Mouse (Mus musculus) MEL (cell line): ENCODE measurements around the gene Clca2. TPM values are rescaled to one million over a fixed set of nuclear protein-coding genes. Genes with fewer than 3 reads are reported as not detected.

Experiments used
- DNase-seq: peaks from one replicate; pipeline ENCODE4 v3.0.0; 2011; ENCODE audit warnings: low read depth, low spot score
- H3K27ac ChIP-seq: 2 replicates; pipeline ENCODE4 v1.5.1; 2012; ENCODE audit warnings: low read depth, mild to moderate bottlenecking, control low read depth, low read length, moderate library complexity; ENCODE audit not compliant: control insufficient read depth
- H3K27me3 ChIP-seq, 2 experiments: fragments of 150-350 bp in 1 of 2; sonication (generic) in 1 of 2; 2 replicates each; pipeline ENCODE4 v1.6.1; 2012; ENCODE audit warnings: low read length in 2 of 2, mild to moderate bottlenecking in 2 of 2, improper control_type of control experiment in 1 of 2, moderate library complexity in 1 of 2; ENCODE audit not compliant: insufficient read depth in 2 of 2, control insufficient read depth in 1 of 2
- H3K36me3 ChIP-seq, 2 experiments: 2 replicates each; pipeline ENCODE4 v1.6.1; 2012 to 2014; ENCODE audit warnings: low read length in 2 of 2, improper control_type of control experiment in 1 of 2, inconsistent platforms in 1 of 2, mild to moderate bottlenecking in 1 of 2; ENCODE audit not compliant: insufficient read depth in 2 of 2, control insufficient read depth in 1 of 2
- H3K4me1 ChIP-seq, 2 experiments: fragments of 150-350 bp in 1 of 2; sonication (generic) in 1 of 2; 2 replicates each; pipeline ENCODE4 v1.6.1; 2012; ENCODE audit warnings: low read length in 2 of 2, improper control_type of control experiment in 1 of 2, mild to moderate bottlenecking in 1 of 2; ENCODE audit not compliant: insufficient read depth in 2 of 2, control insufficient read depth in 1 of 2
- H3K4me3 ChIP-seq, 2 experiments: fragments of 150-350 bp in 1 of 2; sonication (generic) in 1 of 2; 2 replicates each; pipeline ENCODE4 v1.5.1; 2012; ENCODE audit warnings: low read depth in 2 of 2, low read length in 2 of 2, mild to moderate bottlenecking in 2 of 2, moderate library complexity in 2 of 2, control low read depth in 1 of 2, improper control_type of control experiment in 1 of 2; ENCODE audit not compliant: control insufficient read depth in 1 of 2, insufficient read depth in 1 of 2
- H3K79me2 ChIP-seq: 2 replicates; pipeline ENCODE4 v1.6.1; 2012; ENCODE audit warnings: mild to moderate bottlenecking, low read length, moderate library complexity; ENCODE audit not compliant: control insufficient read depth, poor library complexity, insufficient read depth
- H3K9ac ChIP-seq: 2 replicates; pipeline ENCODE4 v1.6.1; 2012; ENCODE audit warnings: low read depth, mild to moderate bottlenecking, control low read depth, low read length, moderate library complexity; ENCODE audit not compliant: control insufficient read depth, poor library complexity, severe bottlenecking
- H3K9me3 ChIP-seq: fragments of 150-350 bp; sonication (generic); replicated peaks from 2 replicates; pipeline ENCODE4 v1.6.1; 2012; ENCODE audit warnings: mild to moderate bottlenecking, low read length, improper control_type of control experiment, moderate library complexity; ENCODE audit not compliant: insufficient read depth
- CHD1 ChIP-seq: IDR thresholded peaks from 2 replicates; pipeline ENCODE4 v1.6.1; 2012; ENCODE audit warnings: low read depth, mild to moderate bottlenecking, inconsistent platforms, low read length, improper control_type of control experiment
- CTCF ChIP-seq, 3 experiments: IDR thresholded peaks in 2 of 3; conservative IDR thresholded peaks in 1 of 3; 2 replicates each; pipeline ENCODE4 v1.5.1; 2011 to 2012; ENCODE audit warnings: low read length in 3 of 3, low read depth in 2 of 3, mild to moderate bottlenecking in 2 of 3, improper control_type of control experiment in 1 of 3, inconsistent platforms in 1 of 3, mixed read lengths in 1 of 3, moderate library complexity in 1 of 3; ENCODE audit not compliant: control insufficient read depth in 1 of 3, insufficient read depth in 1 of 3, poor library complexity in 1 of 3, severe bottlenecking in 1 of 3
- E2F4 ChIP-seq: IDR thresholded peaks from 2 replicates; pipeline ENCODE4 v1.6.1; 2011; ENCODE audit warnings: low read depth, low read length, improper control_type of control experiment, borderline replicate concordance
- ELF1 ChIP-seq: IDR thresholded peaks from 2 replicates; pipeline ENCODE4 v1.6.1; 2014; ENCODE audit warnings: low read depth, mild to moderate bottlenecking, inconsistent platforms, low read length, improper control_type of control experiment, moderate library complexity
- EP300 ChIP-seq, 2 experiments: IDR thresholded peaks; 2 replicates each; pipeline ENCODE4 v1.6.1; 2011; ENCODE audit warnings: improper control_type of control experiment in 2 of 2, low read length in 2 of 2, low read depth in 1 of 2, mild to moderate bottlenecking in 1 of 2
- ETS1 ChIP-seq: IDR thresholded peaks from 2 replicates; pipeline ENCODE4 v1.6.1; 2012; ENCODE audit warnings: low read depth, mild to moderate bottlenecking, inconsistent platforms, low read length, improper control_type of control experiment, moderate library complexity
- GABPA ChIP-seq: IDR thresholded peaks from 2 replicates; pipeline ENCODE4 v1.6.1; 2012; ENCODE audit warnings: low read depth, mild to moderate bottlenecking, inconsistent platforms, low read length, improper control_type of control experiment, moderate library complexity
- GATA1 ChIP-seq: IDR thresholded peaks from 2 replicates; pipeline ENCODE4 v1.6.1; 2011; ENCODE audit warnings: low read depth, low read length, improper control_type of control experiment
- HCFC1 ChIP-seq: IDR thresholded peaks from 2 replicates; pipeline ENCODE4 v1.6.1; 2012; ENCODE audit warnings: low read depth, mild to moderate bottlenecking, inconsistent platforms, low read length, improper control_type of control experiment, moderate library complexity
- MAFK ChIP-seq: IDR thresholded peaks from 2 replicates; pipeline ENCODE4 v1.6.1; 2011; ENCODE audit warnings: low read depth, mild to moderate bottlenecking, low read length, improper control_type of control experiment, borderline replicate concordance
- MXI1 ChIP-seq: IDR thresholded peaks from 2 replicates; pipeline ENCODE4 v1.6.1; 2011; ENCODE audit warnings: mild to moderate bottlenecking, low read depth, low read length, improper control_type of control experiment
- MYB ChIP-seq: IDR thresholded peaks from 2 replicates; pipeline ENCODE4 v1.6.1; 2011; ENCODE audit warnings: mild to moderate bottlenecking, low read depth, low read length, improper control_type of control experiment
- MYC ChIP-seq: IDR thresholded peaks from 2 replicates; pipeline ENCODE4 v1.6.1; 2011; ENCODE audit warnings: low read depth, mild to moderate bottlenecking, low read length, improper control_type of control experiment, moderate library complexity
- NELFE ChIP-seq: IDR thresholded peaks from 2 replicates; pipeline ENCODE4 v1.6.1; 2011; ENCODE audit warnings: low read depth, low read length, improper control_type of control experiment
- NRF1 ChIP-seq: IDR thresholded peaks from 2 replicates; pipeline ENCODE4 v1.6.1; 2014; ENCODE audit warnings: low read depth, mild to moderate bottlenecking, inconsistent platforms, low read length, improper control_type of control experiment, moderate library complexity; ENCODE audit not compliant: poor library complexity, insufficient read depth, severe bottlenecking
- POLR2A ChIP-seq, 2 experiments: IDR thresholded peaks; 2 replicates each; pipeline ENCODE4 v1.6.1; 2011 to 2012; ENCODE audit warnings: low read length in 2 of 2, mild to moderate bottlenecking in 2 of 2, control low read depth in 1 of 2, improper control_type of control experiment in 1 of 2, low read depth in 1 of 2, moderate library complexity in 1 of 2; ENCODE audit not compliant: control insufficient read depth in 1 of 2, insufficient read depth in 1 of 2, poor library complexity in 1 of 2
- POLR2AphosphoS2 ChIP-seq: IDR thresholded peaks from 2 replicates; pipeline ENCODE4 v1.6.1; 2011; ENCODE audit warnings: low read length, improper control_type of control experiment
- POLR2AphosphoS5 ChIP-seq: IDR thresholded peaks from 2 replicates; pipeline ENCODE4 v1.6.1; 2012; ENCODE audit warnings: low read depth, borderline replicate concordance, mild to moderate bottlenecking, inconsistent platforms, low read length, moderate library complexity, mixed read lengths
- RAD21 ChIP-seq: IDR thresholded peaks from 2 replicates; pipeline ENCODE4 v1.6.1; 2011; ENCODE audit warnings: mild to moderate bottlenecking, low read depth, low read length, improper control_type of control experiment
- RCOR1 ChIP-seq: IDR thresholded peaks from 2 replicates; pipeline ENCODE4 v1.6.1; 2012; ENCODE audit warnings: low read depth, mild to moderate bottlenecking, inconsistent platforms, low read length, improper control_type of control experiment
- SIN3A ChIP-seq: IDR thresholded peaks from 2 replicates; pipeline ENCODE4 v1.6.1; 2012; ENCODE audit warnings: low read length, improper control_type of control experiment, inconsistent platforms
- SMC3 ChIP-seq: IDR thresholded peaks from 2 replicates; pipeline ENCODE4 v1.6.1; 2011; ENCODE audit warnings: low read depth, low read length, improper control_type of control experiment
- TAL1 ChIP-seq: IDR thresholded peaks from 2 replicates; pipeline ENCODE4 v1.6.1; 2012; ENCODE audit warnings: mild to moderate bottlenecking, inconsistent platforms, low read length, moderate library complexity, mixed read lengths
- TBP ChIP-seq: IDR thresholded peaks from 2 replicates; pipeline ENCODE4 v1.8.0; 2011; ENCODE audit warnings: low read depth, low read length, improper control_type of control experiment
- TCF12 ChIP-seq: IDR thresholded peaks from 2 replicates; pipeline ENCODE4 v1.6.1; 2014; ENCODE audit warnings: low read depth, mild to moderate bottlenecking, inconsistent platforms, low read length, improper control_type of control experiment, moderate library complexity
- UBTF ChIP-seq: IDR thresholded peaks from 2 replicates; pipeline ENCODE4 v1.6.1; 2012; ENCODE audit warnings: low read depth, mild to moderate bottlenecking, inconsistent platforms, low read length, improper control_type of control experiment, moderate library complexity, borderline replicate concordance; ENCODE audit not compliant: insufficient read depth
- USF1 ChIP-seq: IDR thresholded peaks from 2 replicates; pipeline ENCODE4 v1.6.1; 2014; ENCODE audit warnings: low read depth, mild to moderate bottlenecking, inconsistent platforms, low read length, improper control_type of control experiment, moderate library complexity
- USF2 ChIP-seq, 2 experiments: IDR thresholded peaks; 2 replicates each; pipeline ENCODE4 v1.6.1; 2011 to 2012; ENCODE audit warnings: improper control_type of control experiment in 2 of 2, low read length in 2 of 2, borderline replicate concordance in 1 of 2, inconsistent platforms in 1 of 2, low read depth in 1 of 2, mild to moderate bottlenecking in 1 of 2; ENCODE audit not compliant: insufficient read depth in 1 of 2
- ZC3H11A ChIP-seq: IDR thresholded peaks from 2 replicates; pipeline ENCODE4 v1.6.1; 2012; ENCODE audit warnings: low read depth, mild to moderate bottlenecking, inconsistent platforms, low read length, improper control_type of control experiment
- ZKSCAN1 ChIP-seq: IDR thresholded peaks from 2 replicates; pipeline ENCODE4 v1.6.1; 2012; ENCODE audit warnings: low read depth, mild to moderate bottlenecking, inconsistent platforms, low read length, improper control_type of control experiment, moderate library complexity
- ZMIZ1 ChIP-seq: IDR thresholded peaks from 2 replicates; pipeline ENCODE4 v1.6.1; 2012; ENCODE audit warnings: low read depth, mild to moderate bottlenecking, inconsistent platforms, low read length, improper control_type of control experiment, moderate library complexity
- ZNF384 ChIP-seq: IDR thresholded peaks from 2 replicates; pipeline ENCODE4 v1.6.1; 2012; ENCODE audit warnings: low read depth, mild to moderate bottlenecking, inconsistent platforms, low read length, improper control_type of control experiment
- polyA plus RNA-seq, 2 experiments: library from polyadenylated mRNA; stranded (reverse) in 1 of 2; unstranded in 1 of 2; fragments of >175 nt in 1 of 2; fragments of >200 nt in 1 of 2; gene quantifications; 2 replicates each; pipeline versions ENCODE4 v1.2.1 to v1.2.4; 2012; ENCODE audit warnings: low replicate concordance in 2 of 2, low read depth in 1 of 2; ENCODE audit not compliant: insufficient read length in 2 of 2, insufficient read depth in 1 of 2, missing spikeins in 1 of 2
- total RNA-seq: library from RNA; depleted of rRNA; stranded (reverse); fragments of 300-350 nt; gene quantifications from 2 replicates; pipeline ENCODE4 v1.2.3, GENCODE M21; 2012

Gene Clca2
- total and polyA plus RNA-seq, 3 experiments = not detected

GRCm38 (mm10) chr3:145142925-145143324 lies 43.7 kb upstream of the Clca2 start:
- Histone ChIP-seq H3K27ac (no peak overlapping the region), H3K36me3 (peaks cover 0 to 2% of the 10 kb centered on the region in 2 experiments; a peak in 1 of 4 replicates), H3K4me3 (no peak overlapping the region), H3K4me1 (no peaks in the 10 kb centered on the region), H3K27me3 (no peaks in the 10 kb centered on the region), H3K9me3 (no peaks in the 10 kb centered on the region), H3K79me2 (no peaks in the 10 kb centered on the region), H3K9ac (no peak overlapping the region)
- TF ChIP-seq SMC3 (no peak), HCFC1 (no peak), USF1 (no peak), POLR2AphosphoS2 (no peak), EP300 (IDR thresholded peaks at IDR 0.05; ENCODE audit: low read depth in 1 of 2, low read length in 2 of 2) (no peak), ZMIZ1 (no peak), GATA1 (no peak), MXI1 (no peak), MYC (no peak), RAD21 (no peak), ELF1 (no peak), NRF1 (no peak), ZNF384 (no peak), GABPA (no peak), NELFE (no peak), UBTF (no peak), MAFK (no peak), POLR2A (IDR thresholded peaks at IDR 0.05; ENCODE audit: control insufficient read depth in 1 of 2, insufficient read depth in 1 of 2, low read depth in 1 of 2, low read length in 2 of 2, poor library complexity in 1 of 2) (no peak), MYB (no peak), POLR2AphosphoS5 (no peak)
- no peak for DNase-seq

- TF ChIP-seq ZKSCAN1 (no peak), MXI1 (no peak), E2F4 (no peak), TCF12 (no peak), USF1 (no peak), GATA1 (no peak), POLR2AphosphoS5 (no peak), MAFK (no peak), TBP (no peak), RCOR1 (no peak), CTCF (IDR thresholded peaks at IDR 0.05 in 2 of 3, conservative IDR thresholded peaks at IDR 0.05 in 1 of 3; ENCODE audit: control insufficient read depth in 1 of 3, insufficient read depth in 1 of 3, low read depth in 2 of 3, low read length in 3 of 3, poor library complexity in 1 of 3, severe bottlenecking in 1 of 3) (no peak), ETS1 (no peak), NELFE (no peak), CHD1 (no peak), USF2 (IDR thresholded peaks at IDR 0.05; ENCODE audit: borderline replicate concordance in 1 of 2, insufficient read depth in 1 of 2, low read depth in 1 of 2, low read length in 2 of 2) (no peak), ZC3H11A (no peak), SIN3A (no peak), TAL1 (no peak), EP300 (IDR thresholded peaks at IDR 0.05; ENCODE audit: low read depth in 1 of 2, low read length in 2 of 2) (no peak)
Measured at GRCm38 (mm10) chr3:145140236-145140635, 41.0 kb upstream of the Clca2 start.

More at GRCm38 (mm10) chr3:145140236-145140635, 41.0 kb upstream of the Clca2 start:
- Histone ChIP-seq H3K36me3 (peaks cover 0 to 2% of the 10 kb centered on the region in 2 experiments; a peak in 1 of 4 replicates), H3K79me2 (no peaks in the 10 kb centered on the region), H3K9ac (no peak overlapping the region), H3K9me3 (no peaks in the 10 kb centered on the region), H3K4me1 (no peaks in the 10 kb centered on the region), H3K27ac (no peak overlapping the region), H3K4me3 (no peak overlapping the region), H3K27me3 (no peaks in the 10 kb centered on the region)
- no peak for DNase-seq
